Mouse (Mus musculus) G1E (cell line): Measurements from ENCODE around the gene C730034F03Rik. TPM values are rescaled to one million over a fixed set of nuclear protein-coding genes. Genes with fewer than 3 reads are reported as not detected.
A peak's percentile ranks its signal among the peaks of the same experiment; 100 is the strongest.

Experiments used
- ATAC-seq: 2 replicates; pipeline ENCODE4 v1.8.0; 2016; ENCODE audit warnings: mild to moderate bottlenecking; ENCODE audit not compliant: insufficient number of reproducible peaks, poor library complexity, low FRiP score, severe bottlenecking; ENCODE audit errors: extremely low read depth
- DNase-seq: peaks from one replicate; pipeline ENCODE4 v3.0.0; 2012; ENCODE audit warnings: low spot score
- H3K27me3 ChIP-seq: 2 replicates; pipeline ENCODE4 v1.6.1; 2012; ENCODE audit warnings: mild to moderate bottlenecking, low read length, inconsistent platforms; ENCODE audit not compliant: insufficient read depth
- H3K36me3 ChIP-seq: replicated peaks from 2 replicates; pipeline ENCODE3; 2012; ENCODE audit warnings: mild to moderate bottlenecking, inconsistent platforms
- H3K4me1 ChIP-seq: 2 replicates; pipeline ENCODE4 v1.6.1; 2012; ENCODE audit warnings: low read depth, low read length, inconsistent platforms, mixed read lengths; ENCODE audit not compliant: insufficient read depth
- H3K4me3 ChIP-seq: 2 replicates; pipeline ENCODE4 v1.5.1; 2012; ENCODE audit warnings: low read depth, mild to moderate bottlenecking, inconsistent platforms, low read length, moderate library complexity, mixed read lengths
- H3K9me3 ChIP-seq: replicated peaks from 2 replicates; pipeline ENCODE4 v1.6.1; 2012; ENCODE audit warnings: inconsistent platforms
- CTCF ChIP-seq: IDR thresholded peaks from 2 replicates; pipeline ENCODE4 v1.5.1; 2012; ENCODE audit warnings: low read depth, low read length, inconsistent platforms, mixed read lengths
- GATA1 ChIP-seq: IDR thresholded peaks from 2 replicates; pipeline ENCODE4 v1.6.1; 2012; ENCODE audit warnings: borderline replicate concordance, low read length, inconsistent platforms, mixed read lengths
- GATA2 ChIP-seq: IDR thresholded peaks from 2 replicates; pipeline ENCODE4 v1.6.1; 2012; ENCODE audit warnings: low read depth, low read length, inconsistent platforms, borderline replicate concordance
- POLR2AphosphoS5 ChIP-seq: IDR thresholded peaks from 2 replicates; pipeline ENCODE4 v1.6.1; 2012; ENCODE audit warnings: low read depth, low read length, inconsistent platforms; ENCODE audit not compliant: insufficient replicate concordance
- TAL1 ChIP-seq: conservative IDR thresholded peaks from 2 replicates; pipeline ENCODE4 v1.6.1; 2012; ENCODE audit warnings: low read depth, low read length, inconsistent platforms, mixed read lengths
- polyA plus RNA-seq: library from polyadenylated mRNA; stranded (reverse); fragments of >175 nt; gene quantifications from 2 replicates; pipeline ENCODE4 v1.2.3, GENCODE M21; 2012
- total RNA-seq, 2 experiments: library from RNA; stranded (forward) in 1 of 2; stranded (reverse) in 1 of 2; fragments of 200-1000 nt in 1 of 2; fragments of >200 nt in 1 of 2; fragmentation: Nextera tagmentation in 1 of 2; gene quantifications; 2 replicates each; pipeline ENCODE4 v1.2.3; 2014 to 2017

C730034F03Rik gene
- total RNA-seq (2014; fragmentation: Nextera tagmentation) (4.9 and 7.4 TPM in 2 replicates), total RNA-seq (2017) (2.6 and 4.9 TPM in 2 replicates), polyA plus RNA-seq (0.24 and 0.25 TPM in 2 replicates)

DNA sequence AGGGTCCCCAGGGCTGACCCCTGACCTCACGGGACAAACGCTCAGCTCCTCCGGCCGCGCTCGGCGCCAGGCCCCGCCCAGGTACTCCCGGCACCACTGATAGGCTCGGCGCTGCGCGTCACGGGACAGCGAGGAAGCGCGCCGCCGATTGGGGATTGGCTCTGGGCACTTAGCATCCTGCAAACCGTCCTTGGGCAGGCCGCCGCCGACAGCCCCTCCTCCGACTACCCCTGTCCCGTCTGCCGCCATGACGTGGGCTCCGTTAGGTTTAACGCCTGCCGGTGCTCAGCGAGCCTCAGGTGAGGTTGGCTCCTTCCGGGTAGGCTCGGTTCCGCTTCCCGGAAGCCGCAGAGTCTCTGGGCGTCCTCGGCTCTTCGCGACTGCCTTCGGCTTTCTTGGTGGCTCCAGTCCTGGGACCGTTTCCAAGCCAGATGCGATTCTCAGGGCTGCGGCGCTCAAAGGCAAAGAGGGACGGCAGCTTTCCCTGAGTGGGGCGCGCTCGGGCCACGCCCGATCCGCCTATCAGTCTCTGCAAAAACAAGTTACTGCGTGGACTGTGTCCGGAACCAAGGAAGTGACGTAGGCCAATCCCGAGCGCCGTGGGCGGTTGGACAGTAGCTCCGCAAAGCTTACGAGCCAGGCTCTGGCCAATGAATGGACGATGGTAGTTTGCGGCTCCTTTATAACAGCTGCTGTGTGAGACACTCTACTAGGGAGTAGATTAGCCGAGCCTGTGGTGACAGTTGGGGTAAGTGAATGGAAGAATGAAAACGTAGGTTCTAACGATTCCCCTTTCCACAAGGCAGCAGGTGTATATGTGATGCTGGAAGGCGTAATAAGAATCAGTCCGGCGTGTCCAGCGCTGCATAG is at the start of gene C730034F03Rik, which contains the start of the genes Gm44502 and Chkb:
TSS of gene C730034F03Rik (plus strand) at position 238 of the 870 bp plus-strand sequence.
TSS of gene Gm44502 (minus strand) at position 345 of the 870 bp plus-strand sequence.
TSS of gene Chkb (minus strand) at position 557 of the 870 bp plus-strand sequence.
- no peaks in the 10 kb centered on the region for H3K9me3 ChIP-seq
- TF ChIP-seq GATA1 (no peak), POLR2AphosphoS5 (peak; percentile 78; the same call in 1 of the 2 replicates)
- peak; percentile 99 for DNase-seq
- peak; percentile 86 for ATAC-seq
- no peaks in the 10 kb centered on the region for H3K27me3 ChIP-seq
- peaks cover 53% of the 10 kb centered on the region for H3K36me3 ChIP-seq
- peaks cover 27% of the 10 kb centered on the region for H3K4me1 ChIP-seq
- H3K4me3 ChIP-seq: peak within 1 kb of the TSS; percentile 85

DNA sequence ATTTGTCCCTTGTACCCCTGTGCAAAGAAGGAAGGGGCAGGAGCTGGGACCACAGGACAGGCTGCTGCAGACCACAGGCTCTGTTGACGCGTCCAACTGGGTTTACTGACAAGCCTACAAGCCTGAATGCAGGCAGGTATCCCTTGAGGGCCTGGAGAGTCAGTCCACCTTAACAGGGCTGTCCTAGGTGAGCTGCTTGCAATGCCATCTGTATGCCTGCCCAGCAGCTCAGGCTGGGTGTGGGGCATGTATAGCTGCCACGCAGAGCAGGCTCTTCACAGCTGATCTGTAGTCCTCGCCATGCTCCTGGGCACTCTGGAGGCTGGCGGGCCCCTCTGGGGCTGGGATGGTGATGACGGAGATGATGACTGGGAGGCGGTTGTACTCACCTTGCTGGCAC is 44.8 kb upstream of the C730034F03Rik start, which contains the start of gene Klhdc7b:
TSS of gene Klhdc7b (plus strand) at position 301 of the 400 bp plus-strand sequence.
- H3K27me3 ChIP-seq: peaks cover 49% of the 10 kb centered on the region
- no peak for ATAC-seq

DNA sequence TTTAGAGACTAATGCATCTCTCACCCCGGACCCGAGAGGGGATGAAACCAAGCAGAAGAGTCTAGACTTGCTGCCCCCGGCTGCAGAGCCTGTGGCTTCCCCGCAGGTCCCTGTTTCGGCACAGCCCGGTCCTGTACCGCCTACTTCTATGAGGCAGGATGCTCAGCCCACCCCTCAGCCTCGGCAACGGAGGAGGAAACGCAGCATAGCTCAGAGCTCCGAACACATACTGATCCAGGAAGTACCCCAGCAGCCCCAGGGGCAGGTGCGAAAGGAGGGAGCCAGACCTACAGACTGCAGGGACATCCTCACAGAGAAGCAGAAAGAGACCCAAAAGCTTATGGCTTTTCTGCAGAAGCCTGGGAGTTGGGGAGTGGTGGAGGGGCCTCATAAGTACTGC is 42.3 kb upstream of the C730034F03Rik start:
- DNase-seq (no peak), ATAC-seq (no peak)
- no peaks in the 10 kb centered on the region for H3K36me3 ChIP-seq
- no peaks in the 10 kb centered on the region for H3K4me1 ChIP-seq
- no peaks in the 10 kb centered on the region for H3K9me3 ChIP-seq
- TF ChIP-seq TAL1 (no peak), POLR2AphosphoS5 (no peak), GATA2 (no peak), GATA1 (no peak), CTCF (no peak)
- H3K27me3 ChIP-seq: peaks cover 62% of the 10 kb centered on the region
- no peak overlapping the region for H3K4me3 ChIP-seq

More for the DNA sequence above, 44.8 kb upstream of the C730034F03Rik start, which contains the start of gene Klhdc7b:
- H3K9me3 ChIP-seq: no peaks in the 10 kb centered on the region
- no peaks in the 10 kb centered on the region for H3K4me1 ChIP-seq
- no peak for TF ChIP-seq CTCF
- no peak for TF ChIP-seq GATA1
- TF ChIP-seq GATA2: no peak
- TF ChIP-seq POLR2AphosphoS5: no peak
- no peak for TF ChIP-seq TAL1
- no peak for DNase-seq
- no peak within 1 kb of the TSS for H3K4me3 ChIP-seq
- no peaks in the 10 kb centered on the region for H3K36me3 ChIP-seq

DNA sequence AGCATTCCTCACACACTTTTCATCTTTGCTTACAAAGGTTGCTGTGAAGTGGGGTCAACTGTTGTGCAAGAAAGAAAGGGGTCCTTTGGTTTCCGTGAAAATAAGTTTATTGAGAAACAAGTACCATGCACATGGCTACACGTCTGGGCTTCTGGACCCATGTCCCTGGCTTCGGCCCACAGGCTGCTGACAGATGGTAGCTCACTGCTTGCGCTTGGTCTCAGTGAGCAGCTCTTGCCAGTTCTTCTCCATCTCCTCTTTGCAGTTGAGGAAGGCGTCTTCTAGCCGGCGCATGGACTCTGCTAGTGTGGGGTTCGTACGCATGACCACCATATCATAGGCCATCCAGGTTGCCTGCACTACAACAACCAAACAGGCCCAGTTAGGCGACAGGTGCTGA is 39.3 kb upstream of the C730034F03Rik start:
- Histone ChIP-seq H3K36me3 (no peaks in the 10 kb centered on the region), H3K27me3 (peaks cover 51% of the 10 kb centered on the region)
- TF ChIP-seq GATA2 (no peak), CTCF (no peak), GATA1 (no peak), TAL1 (no peak), POLR2AphosphoS5 (no peak)

DNA sequence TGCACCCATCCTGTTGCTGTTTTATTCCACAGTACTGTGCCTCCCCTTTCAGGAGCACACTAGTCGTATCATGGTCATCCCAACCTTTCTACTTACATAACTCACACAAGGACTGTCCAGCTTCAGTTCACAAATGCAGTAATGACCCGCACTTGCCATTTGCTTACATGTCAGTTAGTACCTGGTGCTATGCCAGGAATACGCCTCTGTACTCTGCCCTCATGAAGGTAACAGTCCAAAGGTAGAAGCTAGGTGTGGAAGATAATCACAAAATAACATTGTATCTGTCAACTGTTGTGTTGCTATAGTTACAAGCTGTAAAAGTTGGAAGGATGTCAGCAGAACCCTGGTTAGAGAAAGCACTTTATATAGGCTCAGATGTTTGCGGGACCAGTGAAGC is 32.5 kb upstream of the C730034F03Rik start:
- H3K27me3 ChIP-seq: peaks cover 7% of the 10 kb centered on the region
- peaks cover 4% of the 10 kb centered on the region for H3K4me1 ChIP-seq
- no peaks in the 10 kb centered on the region for H3K9me3 ChIP-seq
- no peak overlapping the region for H3K4me3 ChIP-seq
- ATAC-seq (no peak), DNase-seq (no peak)
- no peaks in the 10 kb centered on the region for H3K36me3 ChIP-seq
- TF ChIP-seq CTCF (no peak), GATA2 (no peak), GATA1 (no peak), POLR2AphosphoS5 (no peak), TAL1 (no peak)

More for the DNA sequence above, 39.3 kb upstream of the C730034F03Rik start:
- no peak for DNase-seq
- no peaks in the 10 kb centered on the region for H3K9me3 ChIP-seq
- H3K4me3 ChIP-seq: no peak overlapping the region
- no peaks in the 10 kb centered on the region for H3K4me1 ChIP-seq
- no peak for ATAC-seq

DNA sequence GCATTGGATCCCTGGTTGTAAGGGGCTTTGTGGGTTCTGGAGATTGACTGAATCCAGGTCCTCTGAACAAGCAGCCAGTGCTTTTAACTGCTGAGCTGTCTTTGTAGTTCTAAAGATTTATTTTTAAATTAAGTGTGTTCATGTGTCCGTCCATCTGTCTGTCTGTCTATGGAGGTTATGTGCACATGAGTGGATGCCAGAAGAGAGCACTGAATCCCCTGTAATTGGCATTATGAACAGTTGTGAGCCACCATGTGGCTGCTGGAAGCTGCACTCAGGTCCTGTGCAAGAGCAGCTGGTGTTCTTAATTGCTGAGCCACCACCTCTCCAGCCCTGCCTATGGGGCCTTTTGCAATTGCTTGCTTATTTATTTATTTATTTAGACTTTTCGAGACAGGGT is 31.2 kb upstream of the C730034F03Rik start:
- no peaks in the 10 kb centered on the region for H3K36me3 ChIP-seq
- no peaks in the 10 kb centered on the region for H3K9me3 ChIP-seq
- H3K4me3 ChIP-seq: no peak overlapping the region
- ATAC-seq: no peak
- DNase-seq: no peak
- H3K27me3 ChIP-seq: peaks cover 7% of the 10 kb centered on the region
- TF ChIP-seq GATA1 (no peak), CTCF (no peak), GATA2 (no peak)
- H3K4me1 ChIP-seq: peaks cover 4% of the 10 kb centered on the region
